Mouse (Mus musculus): ENCODE results near the gene Eda. TPM values are rescaled to one million over a fixed set of nuclear protein-coding genes. Genes with fewer than 3 reads are reported as not detected.
"Not testable (repeated sequence)": the region's sequence is repeated elsewhere in the genome, so short reads cannot be mapped to it uniquely, and the experiment has no call there.

Eda gene
- polyA plus RNA-seq, 1 experiment from 2014 or later, result 2.0 TPM

DNA sequence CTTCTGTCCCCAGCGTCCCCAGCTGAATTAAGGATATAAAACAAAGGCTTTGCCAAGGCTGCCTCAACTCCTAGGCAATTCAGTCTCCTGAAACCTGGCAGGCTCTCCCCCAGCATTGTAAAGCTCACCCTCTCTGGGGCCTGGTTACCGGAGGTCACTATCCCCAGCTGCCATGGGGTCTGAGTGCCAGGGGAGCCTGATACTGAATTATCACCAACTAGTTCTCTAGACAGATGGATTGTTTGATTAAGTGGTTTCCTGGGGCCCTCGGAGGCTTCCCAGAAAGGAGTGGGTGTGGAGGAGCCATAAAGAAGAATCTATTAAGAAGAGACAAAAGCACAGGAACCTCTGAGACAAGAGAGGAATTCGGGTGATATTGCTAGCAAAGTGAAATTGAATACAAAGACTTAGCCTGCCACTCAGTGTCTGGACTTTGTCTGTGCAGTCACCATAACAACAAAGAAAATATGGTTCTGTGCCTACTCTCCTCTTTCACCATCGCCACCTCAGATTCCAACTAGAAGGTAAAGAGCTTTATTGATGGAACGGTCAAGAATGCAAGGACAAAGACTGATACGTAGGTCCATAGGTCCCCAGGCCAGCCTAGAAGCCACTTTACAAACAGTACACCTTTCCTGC, 418.9 kb downstream of the Eda start:
- Histone ChIP-seq H3K27me3 (ENCODE audit: control insufficient read depth, insufficient read depth, low read depth, low read length) (no peaks in the 10 kb centered on the region), H3K9ac (ENCODE audit: low read length) (no peak overlapping the region), H3K4me3 (ENCODE audit: low read length) (no peak overlapping the region), H3K4me2 (ENCODE audit: low read depth, low read length) (no peak overlapping the region), H3K27ac (ENCODE audit: low read length) (no peak overlapping the region), H3K4me1 (replicated peaks; ENCODE audit: control insufficient read depth, insufficient read depth, low read length) (no peaks in the 10 kb centered on the region), H3K36me3 (ENCODE audit: control insufficient read depth, insufficient read depth, low read length) (no peaks in the 10 kb centered on the region), H3K9me3 (ENCODE audit: control insufficient read depth, low read length) (no peaks in the 10 kb centered on the region)
- WGBS, result 66% methylated on average over 7 of the region's 7 CpGs
- ATAC-seq (ENCODE audit: low read depth), result no peak

GRCm38 (mm10) chrX:100395026-100395425, 419.6 kb downstream of the Eda start:
- no peak overlapping the region for H3K4me3 ChIP-seq (ENCODE audit: low read length)
- H3K36me3 ChIP-seq (ENCODE audit: control insufficient read depth, insufficient read depth, low read length), result no peaks in the 10 kb centered on the region
- WGBS, result 87% methylated on average over 8 of the region's 8 CpGs
- no peak overlapping the region for H3K27ac ChIP-seq (ENCODE audit: low read length)
- H3K9me3 ChIP-seq (ENCODE audit: control insufficient read depth, low read length), result no peaks in the 10 kb centered on the region
- no peak overlapping the region for H3K4me2 ChIP-seq (ENCODE audit: low read depth, low read length)
- H3K27me3 ChIP-seq (ENCODE audit: control insufficient read depth, insufficient read depth, low read depth, low read length), result no peaks in the 10 kb centered on the region
- no peak overlapping the region for H3K9ac ChIP-seq (ENCODE audit: low read length)
- no peaks in the 10 kb centered on the region for H3K4me1 ChIP-seq (replicated peaks; ENCODE audit: control insufficient read depth, insufficient read depth, low read length)
- no peak for ATAC-seq (ENCODE audit: low read depth)

- no peak for ATAC-seq (ENCODE audit: low read depth)
- Histone ChIP-seq H3K36me3 (ENCODE audit: control insufficient read depth, insufficient read depth, low read length) (no peaks in the 10 kb centered on the region), H3K4me2 (ENCODE audit: low read depth, low read length) (no peak overlapping the region), H3K4me1 (replicated peaks; ENCODE audit: control insufficient read depth, insufficient read depth, low read length) (no peaks in the 10 kb centered on the region), H3K4me3 (ENCODE audit: low read length) (no peak overlapping the region), H3K27me3 (ENCODE audit: control insufficient read depth, insufficient read depth, low read depth, low read length) (no peaks in the 10 kb centered on the region), H3K27ac (ENCODE audit: low read length) (no peak overlapping the region), H3K9ac (ENCODE audit: low read length) (no peak overlapping the region), H3K9me3 (ENCODE audit: control insufficient read depth, low read length) (no peaks in the 10 kb centered on the region)
These were observed 425.5 kb downstream of the Eda start for GRCm38 (mm10) chrX:100400900-100401299.

DNA sequence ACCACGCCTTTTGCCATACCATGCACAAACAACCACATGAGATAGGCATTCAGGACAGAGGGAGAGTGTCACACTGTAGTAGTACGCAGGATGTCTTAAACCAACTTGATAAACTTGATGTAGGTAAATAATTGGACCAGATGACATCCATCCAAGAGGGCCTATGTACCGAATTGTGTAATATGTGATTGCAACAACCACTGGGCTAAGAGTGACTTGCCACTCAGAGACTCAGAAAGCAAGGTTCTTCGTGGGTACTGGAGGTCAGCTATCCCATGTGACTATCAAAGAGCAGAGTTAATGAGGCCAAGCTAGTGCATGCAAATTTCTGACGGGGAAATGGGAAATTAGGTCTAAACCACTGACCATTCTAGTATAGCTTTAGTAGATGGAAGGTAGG, 426.3 kb downstream of the Eda start:
- Histone ChIP-seq H3K27me3 (ENCODE audit: control insufficient read depth, insufficient read depth, low read depth, low read length) (no peaks in the 10 kb centered on the region), H3K4me2 (ENCODE audit: low read depth, low read length) (no peak overlapping the region), H3K27ac (ENCODE audit: low read length) (no peak overlapping the region), H3K4me3 (ENCODE audit: low read length) (no peak overlapping the region), H3K9me3 (ENCODE audit: control insufficient read depth, low read length) (no peaks in the 10 kb centered on the region), H3K4me1 (replicated peaks; ENCODE audit: control insufficient read depth, insufficient read depth, low read length) (no peaks in the 10 kb centered on the region), H3K36me3 (ENCODE audit: control insufficient read depth, insufficient read depth, low read length) (no peaks in the 10 kb centered on the region), H3K9ac (ENCODE audit: low read length) (no peak overlapping the region)
- no peak for ATAC-seq (ENCODE audit: low read depth)
- WGBS, result 78% methylated on average over 5 of the region's 5 CpGs

DNA sequence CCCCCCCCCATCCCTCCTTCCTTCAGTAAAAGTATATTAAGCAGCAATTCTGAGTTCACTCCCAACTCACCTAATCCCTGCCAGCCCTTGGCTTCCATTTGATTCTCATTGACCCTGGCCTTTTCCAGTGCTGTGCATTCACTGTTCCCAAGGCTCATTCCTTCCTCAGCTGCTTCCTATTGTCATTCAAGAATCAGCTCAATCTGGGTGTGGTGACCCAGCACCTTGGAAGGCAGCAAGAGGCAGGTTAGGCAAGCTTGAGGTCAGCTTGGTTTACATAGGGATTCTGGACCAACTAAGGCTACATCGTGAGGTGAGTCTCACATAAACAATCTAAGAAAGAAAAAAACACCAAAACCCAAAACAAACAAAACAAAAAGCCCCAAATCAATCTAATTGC, 433.8 kb downstream of the Eda start:
- Histone ChIP-seq H3K4me1 (replicated peaks; ENCODE audit: control insufficient read depth, insufficient read depth, low read length) (no peaks in the 10 kb centered on the region), H3K27me3 (ENCODE audit: control insufficient read depth, insufficient read depth, low read depth, low read length) (no peaks in the 10 kb centered on the region), H3K9ac (ENCODE audit: low read length) (no peak overlapping the region), H3K9me3 (ENCODE audit: control insufficient read depth, low read length) (no peaks in the 10 kb centered on the region), H3K36me3 (ENCODE audit: control insufficient read depth, insufficient read depth, low read length) (no peaks in the 10 kb centered on the region), H3K4me3 (ENCODE audit: low read length) (no peak overlapping the region), H3K27ac (ENCODE audit: low read length) (no peak overlapping the region), H3K4me2 (ENCODE audit: low read depth, low read length) (no peak overlapping the region)
- ATAC-seq (ENCODE audit: low read depth), result no peak
- WGBS, result 45% methylated on average over 1 of the region's 1 CpGs

- Histone ChIP-seq H3K4me3 (ENCODE audit: low read length) (no peak within 1 kb of the TSS), H3K4me2 (ENCODE audit: low read depth, low read length) (no peak within 1 kb of the TSS), H3K9me3 (ENCODE audit: control insufficient read depth, low read length) (no peaks in the 10 kb centered on the region), H3K36me3 (ENCODE audit: control insufficient read depth, insufficient read depth, low read length) (no peaks in the 10 kb centered on the region), H3K27me3 (ENCODE audit: control insufficient read depth, insufficient read depth, low read depth, low read length) (no peaks in the 10 kb centered on the region; the same call in 1 of the 2 replicates), H3K27ac (ENCODE audit: low read length) (no peak within 1 kb of the TSS), H3K9ac (ENCODE audit: low read length) (no peak within 1 kb of the TSS), H3K4me1 (replicated peaks; ENCODE audit: control insufficient read depth, insufficient read depth, low read length) (no peaks in the 10 kb centered on the region)
- WGBS, result 87% methylated on average over 21 of the region's 21 CpGs
- ATAC-seq (ENCODE audit: low read depth), result no peak
These were observed 453.3 kb downstream of the Eda start, which contains the start of gene Otud6a for GRCm38 (mm10) chrX:100428693-100429092. Gene Otud6a (plus strand): TSS chrX:100429013.

- Histone ChIP-seq H3K4me1 (replicated peaks; ENCODE audit: control insufficient read depth, insufficient read depth, low read length) (no peaks in the 10 kb centered on the region), H3K9me3 (ENCODE audit: control insufficient read depth, low read length) (no peaks in the 10 kb centered on the region), H3K27ac (ENCODE audit: low read length) (no peak overlapping the region), H3K4me3 (ENCODE audit: low read length) (no peak overlapping the region), H3K36me3 (ENCODE audit: control insufficient read depth, insufficient read depth, low read length) (no peaks in the 10 kb centered on the region), H3K9ac (ENCODE audit: low read length) (no peak overlapping the region), H3K27me3 (ENCODE audit: control insufficient read depth, insufficient read depth, low read depth, low read length) (peaks cover 2% of the 10 kb centered on the region; the same call in 1 of the 2 replicates), H3K4me2 (ENCODE audit: low read depth, low read length) (no peak overlapping the region)
- 46% methylated on average over 3 of the region's 3 CpGs for WGBS
- no peak for ATAC-seq (ENCODE audit: low read depth)
These were observed 456.9 kb downstream of the Eda start for GRCm38 (mm10) chrX:100432311-100432710.

- H3K4me1 ChIP-seq (replicated peaks; ENCODE audit: control insufficient read depth, insufficient read depth, low read length); H3K9me3 ChIP-seq (ENCODE audit: control insufficient read depth, low read length); H3K27ac ChIP-seq (ENCODE audit: low read length); H3K36me3 ChIP-seq (ENCODE audit: control insufficient read depth, insufficient read depth, low read length); H3K27me3 ChIP-seq (ENCODE audit: control insufficient read depth, insufficient read depth, low read depth, low read length); H3K9ac ChIP-seq (ENCODE audit: low read length); H3K4me2 ChIP-seq (ENCODE audit: low read depth, low read length); ATAC-seq (ENCODE audit: low read depth); H3K4me3 ChIP-seq (ENCODE audit: low read length): not testable (repeated sequence)
- WGBS, result 76% methylated on average over 2 of the region's 2 CpGs
These were observed 467.2 kb downstream of the Eda start, which contains the start of gene Awat2 for GRCm38 (mm10) chrX:100442617-100443016. Gene Awat2 (minus strand): TSS chrX:100442717.

DNA sequence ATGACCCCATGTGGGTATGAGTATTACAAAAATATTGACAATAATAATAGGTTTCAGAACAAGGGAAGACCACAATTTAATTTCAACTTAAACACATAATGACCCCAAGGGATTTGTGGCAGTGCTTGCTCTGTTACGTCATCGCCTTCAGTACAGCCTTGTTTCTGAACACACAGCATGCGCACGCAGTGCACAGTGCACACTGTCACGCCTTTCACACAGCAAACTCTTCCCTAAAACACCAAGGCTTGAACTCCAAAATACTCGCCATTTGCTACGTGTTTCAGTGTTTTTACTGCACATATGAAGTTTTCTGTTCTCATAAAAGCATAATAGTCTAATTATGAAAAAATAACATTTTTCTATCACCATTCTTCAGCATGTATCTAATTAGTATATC, 468.1 kb downstream of the Eda start:
- Histone ChIP-seq H3K4me1 (replicated peaks; ENCODE audit: control insufficient read depth, insufficient read depth, low read length) (no peaks in the 10 kb centered on the region), H3K36me3 (ENCODE audit: control insufficient read depth, insufficient read depth, low read length) (no peaks in the 10 kb centered on the region), H3K9me3 (ENCODE audit: control insufficient read depth, low read length) (no peaks in the 10 kb centered on the region), H3K4me2 (ENCODE audit: low read depth, low read length) (no peak overlapping the region), H3K27me3 (ENCODE audit: control insufficient read depth, insufficient read depth, low read depth, low read length) (no peaks in the 10 kb centered on the region; the same call in 1 of the 2 replicates), H3K4me3 (ENCODE audit: low read length) (no peak overlapping the region), H3K27ac (ENCODE audit: low read length) (no peak overlapping the region), H3K9ac (ENCODE audit: low read length) (no peak overlapping the region)
- ATAC-seq (ENCODE audit: low read depth), result no peak
- 85% methylated on average over 7 of the region's 7 CpGs for WGBS
